Mouse (Mus musculus) G1E (cell line): ENCODE data around the gene Rmdn2.

Experiments
- CTCF ChIP-seq: IDR thresholded peaks from 2 replicates; pipeline ENCODE4 v1.5.1; 2012; ENCODE audit warnings: low read depth, low read length, inconsistent platforms, mixed read lengths
- GATA2 ChIP-seq: IDR thresholded peaks from 2 replicates; pipeline ENCODE4 v1.6.1; 2012; ENCODE audit warnings: low read depth, low read length, inconsistent platforms, borderline replicate concordance
- TAL1 ChIP-seq: conservative IDR thresholded peaks from 2 replicates; pipeline ENCODE4 v1.6.1; 2012; ENCODE audit warnings: low read depth, low read length, inconsistent platforms, mixed read lengths

- TF ChIP-seq CTCF (no peak), TAL1 (no peak), GATA2 (no peak)
Observed at GRCm38 (mm10) chr17:79713276-79713642, 101.6 kb downstream of the Rmdn2 start.
